Mouse (Mus musculus): ENCODE measurements around the gene Frmd4b.
"Not testable (repeated sequence)": the region's sequence is repeated elsewhere in the genome, so short reads cannot be mapped to it uniquely, and the experiment has no call there.

- TF ChIP-seq EP300, CTCF (IDR thresholded peaks at IDR 0.05; ENCODE audit: low read depth): not testable (repeated sequence)
These were observed 353.6 kb downstream of the Frmd4b start for GRCm38 (mm10) chr6:97263750-97264149.

Data from liver, embryonic 14.5 days (tissue).